Comparison of ENCODE assay signal across 11 mouse cellular contexts in genomic region chr6:108435467-108435866, GRCm38 (mm10).
DNase-seq lines count a peak whose midpoint lies in the region; ATAC-seq and TF ChIP-seq lines count a peak whose summit lies in the region.
"Had no signal": no experiment of that assay in that cellular context is flagged by ENCODE, and none has a peak within 500 bp of the region (broad histone marks: within the 10 kb centered on the region; RNA-seq: fewer than 3 reads in every experiment).

No protein-coding gene starts in this region.

- 49% methylated on average over 6 of the region's 6 CpGs for WGBS in kidney, adult 2 months
- 57% methylated on average over 6 of the region's 6 CpGs for WGBS in kidney, embryonic 14.5 days

- no peaks in the 10 kb centered on the region for H3K27me3 ChIP-seq in kidney, adult 2 months (replicated peaks; ENCODE audit: control insufficient read depth, insufficient read depth, low read length)
- no peaks in the 10 kb centered on the region for H3K27me3 ChIP-seq in kidney, embryonic 14.5 days (ENCODE audit: control insufficient read depth, insufficient read depth, low read length)
- H3K27me3 ChIP-seq: midbrain, embryonic 12.5 days had no signal

- no peaks in the 10 kb centered on the region for H3K9me3 ChIP-seq in kidney, embryonic 14.5 days (ENCODE audit: control insufficient read depth, low read length)
- H3K9me3 ChIP-seq: midbrain, embryonic 12.5 days had no signal

- no peak overlapping the region for H3K9ac ChIP-seq in kidney, embryonic 14.5 days (ENCODE audit: low read depth, low read length)
- H3K9ac ChIP-seq: midbrain, embryonic 12.5 days had no signal

- no peak for TF ChIP-seq POLR2A in kidney, adult 2 months (IDR thresholded peaks at IDR 0.05; ENCODE audit: low read depth, low read length)

- no peak overlapping the region for H3K4me3 ChIP-seq in kidney, adult 2 months (ENCODE audit: insufficient read depth, low read depth, low read length)
- no peak overlapping the region for H3K4me3 ChIP-seq in kidney, embryonic 14.5 days (ENCODE audit: low read length)
- H3K4me3 ChIP-seq: gastrocnemius, adult 2 months; midbrain, embryonic 12.5 days had no signal

- H3K4me2 ChIP-seq in kidney, embryonic 14.5 days (replicated peaks; ENCODE audit: low read depth, low read length) = no peak overlapping the region
- H3K4me2 ChIP-seq: midbrain, embryonic 12.5 days had no signal

- no peak overlapping the region for H3K27ac ChIP-seq in kidney, adult 2 months (ENCODE audit: insufficient read depth, low read depth, low read length)
- no peak overlapping the region for H3K27ac ChIP-seq in kidney, embryonic 14.5 days (ENCODE audit: low read depth, low read length)
- H3K27ac ChIP-seq: midbrain, embryonic 12.5 days had no signal

- peak; percentile 62 for DNase-seq in kidney, adult 2 months
- DNase-seq in CD4-positive helper T cell, adult 2 months (ENCODE audit: low read depth, low spot score) = peak; percentile 47
- DNase-seq in CD4-positive, CD25-positive, alpha-beta regulatory T cell, adult 2 months (ENCODE audit: low read depth, low spot score) = peak; percentile 60
- DNase-seq in natural killer cell, adult 2 months (ENCODE audit: low spot score in 2 of 2) = no peak
- no peak for DNase-seq in thymus, postnatal 4 days
- DNase-seq: cerebellum, postnatal 36 days; gastrocnemius, adult 2 months had no signal

- H3K36me3 ChIP-seq in kidney, adult 2 months (ENCODE audit: control insufficient read depth, insufficient read depth, low read length) = peaks cover 10% of the 10 kb centered on the region
- peaks cover 12% of the 10 kb centered on the region for H3K36me3 ChIP-seq in kidney, embryonic 14.5 days (ENCODE audit: control insufficient read depth, insufficient read depth, low read length)

- no peak for ATAC-seq in kidney, embryonic 14.5 days (ENCODE audit: low FRiP score, low TSS enrichment)
- peak; percentile 52 to 74; a peak in 3 of 4 replicates for ATAC-seq in hematopoietic stem cell, adult 5-6 weeks (replicated peaks in 1 of 2; ENCODE audit: insufficient read depth in 1 of 2, low FRiP score in 2 of 2, low TSS enrichment in 1 of 2, low read depth in 1 of 2, poor library complexity in 2 of 2, severe bottlenecking in 2 of 2)
- no peak for ATAC-seq in erythroblast, adult 5-6 weeks (replicated peaks; ENCODE audit: low FRiP score, poor library complexity, severe bottlenecking)

- no peak for TF ChIP-seq CTCF in kidney, adult 2 months (conservative IDR thresholded peaks at IDR 0.05; ENCODE audit: insufficient read depth, insufficient read length, low read depth, low read length)

- peaks cover 13% of the 10 kb centered on the region for H3K4me1 ChIP-seq in kidney, adult 2 months (ENCODE audit: control insufficient read depth, insufficient read depth, low read length)
- peaks cover 8% of the 10 kb centered on the region; the same call in 1 of the 2 replicates for H3K4me1 ChIP-seq in kidney, embryonic 14.5 days (ENCODE audit: control insufficient read depth, insufficient read depth, low read length)

Comparison
In these comparisons a context has a peak if more than half of its experiments do, and no peak if none do; other contexts are left out.
1. DNase-seq: peak in kidney, adult 2 months (single experiment), CD4-positive helper T cell, adult 2 months (single experiment) and CD4-positive, CD25-positive, alpha-beta regulatory T cell, adult 2 months (single experiment); none in natural killer cell, adult 2 months (0 of 2) and thymus, postnatal 4 days (single experiment).
2. ATAC-seq: peak in hematopoietic stem cell, adult 5-6 weeks (2 of 2); none in kidney, embryonic 14.5 days (single experiment) and erythroblast, adult 5-6 weeks (single experiment).